Mouse (Mus musculus) mature B cell (primary cell): ENCODE data around the gene Btg2.

Source experiments
- in situ Hi-C: fragments of 300-500 bp; cut with MboI; formaldehyde crosslinking; loops from 2 replicates; pipeline ENCODE4 v1.14.3; 2019

Gene Btg2

DNA sequence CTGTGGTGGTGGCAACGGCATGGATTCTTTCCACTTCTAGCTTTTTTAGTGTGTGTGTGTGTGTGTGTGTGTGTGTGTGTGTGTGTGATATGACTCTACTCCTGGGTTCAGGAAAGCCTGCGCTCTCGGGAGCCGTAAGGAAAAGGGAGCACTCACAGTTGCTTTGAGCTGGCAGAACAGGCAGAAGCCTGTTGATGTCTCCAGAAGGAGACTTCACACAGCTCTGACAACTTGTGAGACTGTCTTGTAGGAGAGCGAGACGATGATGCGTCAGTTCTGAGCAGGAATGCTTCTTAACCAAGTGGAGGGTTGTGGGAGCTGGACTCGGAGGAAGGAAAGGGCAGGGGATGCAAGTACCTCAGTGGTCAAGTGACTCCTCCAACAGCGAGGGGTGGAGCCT is 52.2 kb downstream of the Btg2 start:
- in situ Hi-C loops = no loop called here

- in situ Hi-C loops = no loop called here
These were observed 52.9 kb downstream of the Btg2 start for GRCm38 (mm10) chr1:134025975-134026374.
